Mouse (Mus musculus) spleen, postnatal 4 days (tissue): ENCODE results near the gene Atg14.
A peak's percentile ranks its signal among the peaks of the same experiment; 100 is the strongest.
"Not testable (repeated sequence)": the region's sequence is repeated elsewhere in the genome, so short reads cannot be mapped to it uniquely, and the experiment has no call there.

Experiments used
- DNase-seq, 2 experiments: peaks; one replicate each; pipeline ENCODE4 v3.0.0; 2022; ENCODE audit warnings: low spot score in 2 of 2

Gene Atg14

GRCm38 (mm10) chr14:47544286-47544685 lies 26.2 kb downstream of the Atg14 start:
- DNase-seq = no peak

GRCm38 (mm10) chr14:47542283-47542682 lies 28.2 kb downstream of the Atg14 start:
- DNase-seq = no peak

- DNase-seq = no peak
These were observed 29.0 kb downstream of the Atg14 start for GRCm38 (mm10) chr14:47541325-47541948.

GRCm38 (mm10) chr14:47535096-47535495 lies 35.4 kb downstream of the Atg14 start:
- DNase-seq = no peak

GRCm38 (mm10) chr14:47534176-47534525 lies 36.3 kb downstream of the Atg14 start:
- DNase-seq = no peak

- DNase-seq = peak; percentile 74 to 80
These were observed 36.9 kb downstream of the Atg14 start for GRCm38 (mm10) chr14:47533365-47534175.

GRCm38 (mm10) chr14:47532496-47532895 lies 38.0 kb downstream of the Atg14 start:
- no peak for DNase-seq

- DNase-seq = not testable (repeated sequence)
These were observed 40.9 kb downstream of the Atg14 start for GRCm38 (mm10) chr14:47529592-47529991.

- DNase-seq = peak; percentile 69 to 84
These were observed 41.4 kb downstream of the Atg14 start for GRCm38 (mm10) chr14:47529019-47529418.

GRCm38 (mm10) chr14:47528293-47528692 lies 42.2 kb downstream of the Atg14 start:
- DNase-seq = no peak

GRCm38 (mm10) chr14:47527833-47528232 lies 42.6 kb downstream of the Atg14 start:
- DNase-seq = peak in 1 of 2 experiments; percentile 42

GRCm38 (mm10) chr14:47525861-47526260 lies 44.6 kb downstream of the Atg14 start:
- no peak for DNase-seq

GRCm38 (mm10) chr14:47525374-47525773 lies 45.1 kb downstream of the Atg14 start:
- no peak for DNase-seq

- DNase-seq = peak in 1 of 2 experiments; percentile 63
These were observed 48.1 kb downstream of the Atg14 start for GRCm38 (mm10) chr14:47522301-47522700.

- no peak for DNase-seq
These were observed 48.8 kb downstream of the Atg14 start for GRCm38 (mm10) chr14:47521609-47522008.

- DNase-seq = no peak
These were observed 49.5 kb downstream of the Atg14 start for GRCm38 (mm10) chr14:47520751-47521449.

GRCm38 (mm10) chr14:47518619-47519018 lies 51.8 kb downstream of the Atg14 start:
- DNase-seq = no peak

GRCm38 (mm10) chr14:47516755-47517154 lies 53.7 kb downstream of the Atg14 start:
- no peak for DNase-seq

GRCm38 (mm10) chr14:47515636-47516035 lies 54.8 kb downstream of the Atg14 start:
- DNase-seq = peak in 1 of 2 experiments; percentile 60

GRCm38 (mm10) chr14:47514816-47515453 lies 55.5 kb downstream of the Atg14 start:
- peak in 1 of 2 experiments; percentile 34 for DNase-seq

GRCm38 (mm10) chr14:47513606-47514005 lies 56.8 kb downstream of the Atg14 start:
- no peak for DNase-seq

- DNase-seq = no peak
These were observed 60.2 kb downstream of the Atg14 start for GRCm38 (mm10) chr14:47510244-47510643.
